Mouse (Mus musculus) midbrain, postnatal 0 days (tissue): ENCODE results near the gene Kit. TPM values are rescaled to one million over a fixed set of nuclear protein-coding genes. Genes with fewer than 3 reads are reported as not detected.

Experiments used
- ATAC-seq: fragments of 200-750 bp; cut with Nextera tagmentation; 2 replicates; pipeline ENCODE4 v1.8.0; 2017; ENCODE audit warnings: moderate number of reproducible peaks, mild to moderate bottlenecking, moderate TSS enrichment, moderate library complexity; ENCODE audit not compliant: low FRiP score
- DNase-seq: peaks from one replicate; pipeline ENCODE4 v3.0.0-alpha.2; 2015; ENCODE audit warnings: low spot score
- H3K27ac ChIP-seq: fragments of 300-500 bp; sonication (generic); 2 replicates; pipeline ENCODE4 v1.5.1; 2014; ENCODE audit warnings: low read depth, mild to moderate bottlenecking, low read length, mixed read lengths
- H3K27me3 ChIP-seq: fragments of 300-500 bp; sonication (generic); 2 replicates; pipeline ENCODE4 v1.6.1; 2014; ENCODE audit warnings: low read length, control low read depth, mixed read lengths; ENCODE audit not compliant: insufficient read depth
- H3K36me3 ChIP-seq: fragments of 300-500 bp; sonication (generic); 2 replicates; pipeline ENCODE4 v1.6.1; 2014; ENCODE audit warnings: low read length, control low read depth, mixed read lengths; ENCODE audit not compliant: insufficient read depth
- H3K4me1 ChIP-seq: fragments of 300-500 bp; sonication (generic); 2 replicates; pipeline ENCODE4 v1.6.1; 2014; ENCODE audit warnings: mild to moderate bottlenecking, control low read depth, antibody characterized with exemption, low read length, mixed read lengths; ENCODE audit not compliant: insufficient read depth
- H3K4me2 ChIP-seq: fragments of 300-500 bp; sonication (generic); 2 replicates; pipeline ENCODE4 v1.6.1; 2014; ENCODE audit warnings: low read depth, mild to moderate bottlenecking, low read length, mixed read lengths; ENCODE audit not compliant: poor library complexity, severe bottlenecking
- H3K4me3 ChIP-seq: fragments of 300-500 bp; sonication (generic); 2 replicates; pipeline ENCODE4 v1.5.1; 2014; ENCODE audit warnings: low read depth, mild to moderate bottlenecking, low read length, moderate library complexity
- H3K9ac ChIP-seq: fragments of 300-500 bp; sonication (generic); replicated peaks from 2 replicates; pipeline ENCODE4 v1.6.1; 2014; ENCODE audit warnings: mild to moderate bottlenecking, low read length, moderate library complexity, mixed read lengths; ENCODE audit not compliant: poor library complexity, severe bottlenecking
- H3K9me3 ChIP-seq: fragments of 300-500 bp; sonication (generic); 2 replicates; pipeline ENCODE4 v1.6.1; 2016; ENCODE audit warnings: low read length, control low read depth
- CTCF ChIP-seq: IDR thresholded peaks from 2 replicates; pipeline ENCODE4 v1.5.1; 2016; ENCODE audit warnings: antibody characterized with exemption, mild to moderate bottlenecking
- WGBS: fragments of 180-500 bp; shearing (Covaris S2); extraction: QIAGEN DNeasy Blood & Tissue Kit; methylation state at CpG from one replicate; pipeline ENCODE4 v1.1.7; 2014; 5-methylcytosine and 5-hydroxymethylcytosine counted together
- polyA plus RNA-seq: library from polyadenylated mRNA; unstranded; fragments of >200 nt; fragmentation: Nextera tagmentation; extraction: Ambion mirVana; gene quantifications from 2 replicates; pipeline ENCODE4 v1.2.1, GENCODE M21; 2015
- total RNA-seq: library from RNA; depleted of rRNA; stranded (reverse); fragments of >200 nt; gene quantifications from 2 replicates; pipeline ENCODE4 v1.2.3, GENCODE M21; 2014

The Kit gene
- total and polyA plus RNA-seq, 2 experiments from 2014 or later, result 29.9 to 51.6 TPM

DNA sequence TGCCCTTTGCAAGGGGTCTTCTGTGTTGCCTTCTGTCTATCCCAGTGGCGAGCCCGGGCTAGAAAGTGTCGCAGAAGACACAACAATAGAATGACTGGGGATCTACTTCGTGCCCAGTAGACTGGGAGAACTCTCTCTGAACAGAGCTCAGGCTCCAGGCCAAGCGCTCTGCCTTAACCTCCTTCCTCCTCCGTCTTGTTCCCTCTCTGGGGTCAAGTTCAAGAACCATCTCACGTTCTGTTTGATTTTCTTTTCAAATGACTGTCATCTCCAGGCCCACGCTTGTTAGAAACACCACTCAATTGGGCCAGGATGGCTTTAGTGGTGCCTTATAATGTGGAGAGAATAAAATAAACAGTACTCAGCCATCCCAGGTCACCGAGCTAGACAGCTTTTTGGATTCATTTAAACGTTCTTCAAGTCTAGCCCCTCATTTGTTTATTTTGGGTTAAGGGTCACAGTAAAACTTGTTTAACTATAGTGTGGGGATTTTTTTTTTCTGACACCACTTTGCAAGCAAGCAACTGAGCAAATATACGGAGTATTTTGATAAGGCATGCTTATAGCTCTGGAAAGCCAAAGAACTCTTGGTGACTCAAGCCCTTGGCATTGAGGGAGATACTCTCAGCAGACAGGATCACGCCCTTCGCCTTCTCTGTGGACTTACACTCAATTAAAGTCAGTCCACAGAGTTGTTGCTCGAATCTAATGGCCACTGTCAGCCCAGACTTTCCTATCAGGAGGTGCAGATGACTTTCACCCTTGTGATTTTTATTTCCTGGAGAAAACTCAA is 30.0 kb upstream of the Kit start:
- no peak overlapping the region for H3K9ac ChIP-seq
- no peaks in the 10 kb centered on the region for H3K27me3 ChIP-seq
- no peak for TF ChIP-seq CTCF
- H3K36me3 ChIP-seq, result no peaks in the 10 kb centered on the region
- H3K4me3 ChIP-seq, result no peak overlapping the region
- no peak for DNase-seq
- no peaks in the 10 kb centered on the region for H3K4me1 ChIP-seq
- 81% methylated on average over 14 of the region's 14 CpGs for WGBS
- no peak overlapping the region for H3K27ac ChIP-seq
- no peak overlapping the region for H3K4me2 ChIP-seq
- ATAC-seq, result no peak
- H3K9me3 ChIP-seq, result no peaks in the 10 kb centered on the region

DNA sequence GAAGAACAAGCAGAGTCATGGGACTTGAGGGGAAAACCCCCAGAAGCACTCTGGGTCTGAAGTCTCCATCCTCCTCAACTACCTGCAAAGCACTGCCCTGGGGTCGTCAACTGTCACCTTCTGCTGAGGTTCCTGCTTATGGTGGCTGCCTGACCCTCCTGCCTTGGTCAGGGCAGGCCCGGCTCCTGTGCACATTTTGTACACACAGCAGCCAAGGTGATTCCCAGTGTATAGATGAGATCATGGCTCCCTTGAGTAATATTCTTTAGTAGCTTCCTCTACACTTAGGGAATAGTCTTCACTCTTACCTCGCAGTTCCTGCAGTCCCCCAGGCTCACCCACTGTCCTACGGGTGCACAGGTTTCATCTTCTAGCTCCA is 29.5 kb upstream of the Kit start:
- Histone ChIP-seq H3K27me3 (no peaks in the 10 kb centered on the region), H3K4me2 (no peak overlapping the region), H3K9me3 (no peaks in the 10 kb centered on the region), H3K27ac (no peak overlapping the region), H3K9ac (no peak overlapping the region), H3K4me3 (no peak overlapping the region), H3K4me1 (no peaks in the 10 kb centered on the region), H3K36me3 (no peaks in the 10 kb centered on the region)
- WGBS, result 91% methylated on average over 4 of the region's 4 CpGs
- no peak for TF ChIP-seq CTCF
- no peak for ATAC-seq
- no peak for DNase-seq

DNA sequence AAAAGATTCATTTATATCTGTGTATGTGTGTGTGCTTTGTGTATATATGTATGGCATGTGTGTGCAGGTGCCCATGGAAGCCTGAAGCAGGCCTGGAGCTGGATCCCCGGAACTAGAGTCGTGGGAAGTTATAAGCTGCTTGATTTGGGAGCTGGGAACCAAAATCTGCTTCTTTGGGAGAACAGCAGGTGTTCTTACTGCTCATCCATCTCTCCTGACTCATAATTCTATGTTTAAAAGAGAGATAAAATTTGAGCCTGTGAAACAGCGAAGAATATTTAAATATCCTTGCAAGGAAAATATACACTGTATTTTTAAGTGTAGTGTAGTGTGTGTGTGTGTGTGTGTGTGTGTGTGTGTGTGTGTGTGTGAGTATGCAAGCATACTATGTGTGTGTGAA is 21.7 kb upstream of the Kit start:
- no peak overlapping the region for H3K4me2 ChIP-seq
- H3K4me1 ChIP-seq, result no peaks in the 10 kb centered on the region
- TF ChIP-seq CTCF, result no peak
- H3K9ac ChIP-seq, result no peak overlapping the region
- H3K36me3 ChIP-seq, result no peaks in the 10 kb centered on the region
- no peaks in the 10 kb centered on the region for H3K9me3 ChIP-seq
- WGBS, result 88% methylated on average over 3 of the region's 3 CpGs
- no peak for ATAC-seq
- no peaks in the 10 kb centered on the region for H3K27me3 ChIP-seq
- DNase-seq, result no peak
- H3K27ac ChIP-seq, result no peak overlapping the region
- H3K4me3 ChIP-seq, result no peak overlapping the region

DNA sequence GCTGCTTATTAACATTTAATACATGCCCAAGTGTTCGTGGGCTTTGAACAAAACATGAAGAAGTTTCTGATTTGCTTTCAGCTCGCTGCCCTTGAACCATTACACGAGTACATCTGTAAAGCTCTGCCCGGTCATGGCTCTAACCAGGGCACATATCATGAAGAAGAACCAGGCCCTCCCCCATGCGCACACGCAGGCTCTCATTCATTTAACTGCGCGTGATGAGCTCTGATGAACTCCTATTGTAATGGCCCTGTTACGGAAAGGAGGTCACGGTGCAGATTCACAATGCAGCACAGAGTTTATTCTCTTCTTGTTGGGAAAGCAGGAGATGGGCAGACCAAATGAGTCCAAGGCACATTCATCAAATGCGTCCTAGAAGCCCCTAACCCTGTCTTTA is 17.1 kb upstream of the Kit start:
- Histone ChIP-seq H3K36me3 (no peaks in the 10 kb centered on the region), H3K4me1 (no peaks in the 10 kb centered on the region), H3K9me3 (no peaks in the 10 kb centered on the region), H3K4me3 (no peak overlapping the region), H3K27me3 (no peaks in the 10 kb centered on the region), H3K9ac (no peak overlapping the region), H3K27ac (no peak overlapping the region), H3K4me2 (no peak overlapping the region)
- DNase-seq (no peak), ATAC-seq (no peak)
- WGBS, result 69% methylated on average over 11 of the region's 11 CpGs
- TF ChIP-seq CTCF, result no peak

DNA sequence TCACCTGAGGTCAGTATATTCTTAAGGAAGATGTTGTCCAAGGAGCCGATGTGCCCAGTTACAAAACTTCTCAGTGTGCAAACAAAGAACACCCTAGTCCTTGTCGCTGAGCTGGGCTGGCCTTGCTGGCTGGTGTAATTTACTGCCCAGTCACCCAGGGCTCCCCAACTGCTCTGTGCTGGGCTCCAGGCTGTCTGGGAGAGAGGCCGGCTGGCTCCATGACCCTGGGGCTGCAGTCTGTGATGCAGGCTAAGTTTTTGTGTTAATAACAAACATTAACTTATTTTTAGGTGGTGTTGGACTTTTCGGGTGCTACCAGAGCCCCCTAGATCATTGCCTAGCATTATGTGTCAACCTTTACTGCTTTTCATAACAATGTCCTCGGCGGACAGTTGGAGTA is 15.4 kb upstream of the Kit start:
- Histone ChIP-seq H3K9me3 (no peaks in the 10 kb centered on the region), H3K36me3 (no peaks in the 10 kb centered on the region), H3K4me2 (no peak overlapping the region), H3K9ac (no peak overlapping the region), H3K4me1 (no peaks in the 10 kb centered on the region), H3K4me3 (no peak overlapping the region), H3K27ac (no peak overlapping the region), H3K27me3 (no peaks in the 10 kb centered on the region)
- WGBS, result 89% methylated on average over 6 of the region's 6 CpGs
- ATAC-seq, result no peak
- no peak for DNase-seq
- TF ChIP-seq CTCF, result no peak

DNA sequence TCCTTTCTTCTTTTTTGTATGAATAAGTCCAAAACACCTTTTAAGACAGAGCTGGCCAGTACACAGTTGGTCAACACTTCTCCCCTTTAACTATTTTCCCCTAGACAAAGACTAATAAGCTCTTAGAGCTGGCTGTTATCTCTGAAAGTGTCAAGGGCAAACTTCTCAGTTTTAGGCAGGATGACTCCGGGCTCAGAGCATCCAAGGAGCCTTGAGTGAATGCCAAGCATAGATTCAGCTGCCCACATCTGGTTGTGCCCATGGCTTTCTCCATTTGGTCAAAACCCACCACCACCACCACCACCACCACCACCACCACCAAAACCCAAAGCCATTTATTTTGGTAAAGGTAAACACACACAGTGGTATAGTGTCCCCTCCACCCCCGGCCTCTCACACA is 13.5 kb upstream of the Kit start:
- Histone ChIP-seq H3K4me3 (no peak overlapping the region), H3K4me1 (no peaks in the 10 kb centered on the region), H3K36me3 (no peaks in the 10 kb centered on the region), H3K9me3 (no peaks in the 10 kb centered on the region), H3K9ac (no peak overlapping the region), H3K27me3 (no peaks in the 10 kb centered on the region), H3K27ac (no peak overlapping the region), H3K4me2 (no peak overlapping the region)
- TF ChIP-seq CTCF, result no peak
- no peak for DNase-seq
- WGBS, result 100% methylated on average over 2 of the region's 2 CpGs
- ATAC-seq, result no peak
